In genomic region chrX:41389079-41389478, GRCm38 (mm10) we compare ENCODE assay signal across 28 mouse cellular contexts. TPM values are rescaled to one million over a fixed set of nuclear protein-coding genes. Genes with fewer than 3 reads are reported as not detected.
DNase-seq lines count a peak whose midpoint lies in the region; ATAC-seq and TF ChIP-seq lines count a peak whose summit lies in the region.
"Had no signal": no experiment of that assay in that cellular context is flagged by ENCODE, and none has a peak within 500 bp of the region (broad histone marks: within the 10 kb centered on the region; RNA-seq: fewer than 3 reads in every experiment).

No protein-coding gene starts in this region.

- H3K4me2 ChIP-seq in hindbrain, embryonic 14.5 days (replicated peaks) = no peak overlapping the region
- H3K4me2 ChIP-seq: embryonic facial prominence, embryonic 12.5 days; embryonic facial prominence, embryonic 15.5 days; heart, embryonic 11.5 days; hindbrain, embryonic 13.5 days had no signal

- no peak overlapping the region for H3K4me3 ChIP-seq in MEL (ENCODE audit: control insufficient read depth in 1 of 2, insufficient read depth in 1 of 2, low read depth in 2 of 2, low read length in 2 of 2)
- no peak overlapping the region for H3K4me3 ChIP-seq in hindbrain, embryonic 14.5 days (replicated peaks; ENCODE audit: low read length)
- H3K4me3 ChIP-seq: embryonic facial prominence, embryonic 12.5 days; embryonic facial prominence, embryonic 15.5 days; hindbrain, embryonic 10.5 days; hindbrain, embryonic 13.5 days had no signal

- no peaks in the 10 kb centered on the region for H3K79me2 ChIP-seq in MEL (ENCODE audit: control insufficient read depth, insufficient read depth, low read length, poor library complexity)

- peak; percentile 99 for ATAC-seq in granulocyte monocyte progenitor cell, adult 5-6 weeks (replicated peaks; ENCODE audit: poor library complexity, severe bottlenecking)
- peak; percentile 94 for ATAC-seq in megakaryocyte progenitor cell, adult 5-6 weeks (replicated peaks; ENCODE audit: poor library complexity)
- ATAC-seq in hindbrain, embryonic 14.5 days (ENCODE audit: low FRiP score) = no peak
- ATAC-seq: CD4-positive, CD25-positive, alpha-beta regulatory T cell, adult 4 months; forebrain, embryonic 14.5 days; forebrain, postnatal 0 days; hindbrain, postnatal 0 days; inflammation-experienced regulatory T-cells, adult 6 months; intestine, embryonic 16.5 days; Patski had no signal

- intact Hi-C loops in gastrocnemius, postnatal 36 days (cut with DNase I) = no loop called here

- no peaks in the 10 kb centered on the region for H3K9me3 ChIP-seq in MEL (replicated peaks; ENCODE audit: insufficient read depth, low read length)
- H3K9me3 ChIP-seq in hindbrain, embryonic 14.5 days (ENCODE audit: control insufficient read depth, low read length) = no peaks in the 10 kb centered on the region
- H3K9me3 ChIP-seq: embryonic facial prominence, embryonic 12.5 days; embryonic facial prominence, embryonic 15.5 days; hindbrain, embryonic 10.5 days; hindbrain, embryonic 13.5 days had no signal

- peaks cover 0 to 10% of the 10 kb centered on the region in 2 experiments; a peak in 3 of 4 replicates for H3K4me1 ChIP-seq in MEL (ENCODE audit: control insufficient read depth in 1 of 2, insufficient read depth in 2 of 2, low read length in 2 of 2)
- no peaks in the 10 kb centered on the region for H3K4me1 ChIP-seq in hindbrain, embryonic 14.5 days (replicated peaks; ENCODE audit: control insufficient read depth, insufficient read depth, low read length)
- H3K4me1 ChIP-seq: embryonic facial prominence, embryonic 12.5 days; embryonic facial prominence, embryonic 15.5 days; hindbrain, embryonic 10.5 days; hindbrain, embryonic 13.5 days had no signal

- peak; percentile 72 to 73 for TF ChIP-seq EP300 in MEL (IDR thresholded peaks at IDR 0.05; ENCODE audit: low read depth in 1 of 2, low read length in 2 of 2)

- TF ChIP-seq POLR2A in MEL (IDR thresholded peaks at IDR 0.05; ENCODE audit: control insufficient read depth in 1 of 2, insufficient read depth in 1 of 2, low read depth in 1 of 2, low read length in 2 of 2, poor library complexity in 1 of 2) = no peak

- no peak for TF ChIP-seq CTCF in MEL (IDR thresholded peaks at IDR 0.05 in 2 of 3, conservative IDR thresholded peaks at IDR 0.05 in 1 of 3; ENCODE audit: control insufficient read depth in 1 of 3, insufficient read depth in 1 of 3, low read depth in 2 of 3, low read length in 3 of 3, poor library complexity in 1 of 3, severe bottlenecking in 1 of 3)

- H3K27ac ChIP-seq in MEL (ENCODE audit: control insufficient read depth, low read depth, low read length) = peak overlapping the region; percentile 26; the same call in 1 of the 2 replicates
- no peak overlapping the region for H3K27ac ChIP-seq in hindbrain, embryonic 14.5 days
- H3K27ac ChIP-seq: embryonic facial prominence, embryonic 12.5 days; embryonic facial prominence, embryonic 15.5 days; hindbrain, embryonic 10.5 days; hindbrain, embryonic 13.5 days; hindbrain, postnatal 0 days had no signal

- DNase-seq in MEL (ENCODE audit: low read depth, low spot score) = peak; percentile 74
- no peak for DNase-seq in gastrocnemius, postnatal 36 days
- DNase-seq in thymus, postnatal 25 days = no peak
- no peak for DNase-seq in hindbrain, embryonic 14.5 days (ENCODE audit: low spot score)
- DNase-seq: adrenal gland, adult 2 months; adrenal gland, postnatal 14 days; cerebellum, adult 11-12 months; cerebellum, adult 8-10 months; cerebellum, postnatal 10 days; cerebellum, postnatal 36 days; forebrain, postnatal 0 days; gastrocnemius, postnatal 25 days; heart, adult 11 months; kidney, adult 18-20 months had no signal

- peaks cover 0 to 8% of the 10 kb centered on the region in 2 experiments; a peak in 2 of 4 replicates for H3K36me3 ChIP-seq in MEL (ENCODE audit: control insufficient read depth in 1 of 2, insufficient read depth in 2 of 2, low read length in 2 of 2)
- H3K36me3 ChIP-seq in hindbrain, embryonic 14.5 days (replicated peaks; ENCODE audit: control insufficient read depth, insufficient read depth) = no peaks in the 10 kb centered on the region
- H3K36me3 ChIP-seq: embryonic facial prominence, embryonic 12.5 days; embryonic facial prominence, embryonic 15.5 days; hindbrain, embryonic 10.5 days; hindbrain, embryonic 13.5 days had no signal

- H3K9ac ChIP-seq in MEL (ENCODE audit: control insufficient read depth, low read depth, low read length, poor library complexity, severe bottlenecking) = no peak overlapping the region
- no peak overlapping the region for H3K9ac ChIP-seq in hindbrain, embryonic 14.5 days
- H3K9ac ChIP-seq: embryonic facial prominence, embryonic 12.5 days; embryonic facial prominence, embryonic 15.5 days; forebrain, postnatal 0 days; hindbrain, embryonic 13.5 days had no signal

- TF ChIP-seq RAD21 in MEL (IDR thresholded peaks at IDR 0.05; ENCODE audit: low read depth, low read length) = no peak

- H3K27me3 ChIP-seq in MEL (ENCODE audit: control insufficient read depth in 1 of 2, insufficient read depth in 2 of 2, low read length in 2 of 2) = no peaks in the 10 kb centered on the region
- no peaks in the 10 kb centered on the region for H3K27me3 ChIP-seq in hindbrain, embryonic 14.5 days (ENCODE audit: control insufficient read depth, insufficient read depth, low read length)
- H3K27me3 ChIP-seq: embryonic facial prominence, embryonic 12.5 days; embryonic facial prominence, embryonic 15.5 days; hindbrain, embryonic 13.5 days had no signal

- 98% methylated on average over 1 of the region's 1 CpGs for WGBS in hindbrain, embryonic 14.5 days

TF ChIP-seq in MEL, 35 proteins besides CTCF, POLR2A, EP300 and RAD21:
- TF ChIP-seq RCOR1 (IDR thresholded peaks at IDR 0.05; ENCODE audit: low read depth, low read length) = 0 out of 2 replicates have a peak, but pooled peaks have one; percentile 17
- peak; percentile 55; the same call in 1 of the 2 replicates for TF ChIP-seq ETS1 (IDR thresholded peaks at IDR 0.05; ENCODE audit: low read depth, low read length)
- 0 out of 2 replicates have a peak, but pooled peaks have one; percentile 25 for TF ChIP-seq TCF12 (IDR thresholded peaks at IDR 0.05; ENCODE audit: low read depth, low read length)
- TF ChIP-seq MYC (IDR thresholded peaks at IDR 0.05; ENCODE audit: low read depth, low read length) = no peak
- TF ChIP-seq MYB (IDR thresholded peaks at IDR 0.05; ENCODE audit: low read depth, low read length) = peak; percentile 63
- peak; percentile 26; the same call in 1 of the 2 replicates for TF ChIP-seq TAL1 (IDR thresholded peaks at IDR 0.05; ENCODE audit: low read length)
- peak; percentile 55 for TF ChIP-seq GATA1 (IDR thresholded peaks at IDR 0.05; ENCODE audit: low read depth, low read length)
- no peak for TF ChIP-seq CHD1 (IDR thresholded peaks at IDR 0.05; ENCODE audit: low read depth, low read length)
TF ChIP-seq in MEL: peak in this region for 6.

RNA-seq across cellular contexts. Expression of gene Gria3, which starts 11.6 kb away (rescaled TPM):
- not detected in 2 replicates for total RNA-seq in MEL (2012; rRNA removed)
- polyA plus RNA-seq in MEL (2012; ENCODE audit: insufficient read depth in 1 of 2, insufficient read length in 2 of 2, low read depth in 1 of 2, low replicate concordance in 2 of 2, missing spikeins in 1 of 2) = not detected
- 139 and 142 TPM in 2 replicates for total RNA-seq in granulocyte monocyte progenitor cell, adult 5-6 weeks (2014; fragmentation: Nextera tagmentation)
- 60.8 and 76.8 TPM in 2 replicates for total RNA-seq in granulocyte monocyte progenitor cell, adult 5-6 weeks (2017)
- total RNA-seq in megakaryocyte progenitor cell, adult 5-6 weeks (2015) = 103 and 109 TPM in 2 replicates
- 44.6 and 52.2 TPM in 2 replicates for total RNA-seq in megakaryocyte progenitor cell, adult 5-6 weeks (2017)
- 1 to 10 TPM in 1 of 2 experiments, under 1 TPM in 1; 0.89 to 1.7 TPM for total RNA-seq in gastrocnemius, postnatal 36 days (2021)
- 17.7 and 18.7 TPM in 2 replicates for polyA plus RNA-seq in hindbrain, embryonic 14.5 days (2014; fragmentation: Nextera tagmentation; extraction: Ambion mirVana)
- polyA plus RNA-seq: C2C12; CD4-positive, CD25-positive, alpha-beta regulatory T cell, adult 4 months; inflammation-experienced regulatory T-cells, adult 6 months; Patski had no signal

Comparison
In these comparisons a context has a peak if more than half of its experiments do, and no peak if none do; other contexts are left out.
1. RNA of gene Gria3, which starts 11.6 kb away (total RNA-seq): 60.8 to 142 TPM in granulocyte monocyte progenitor cell, adult 5-6 weeks and 44.6 to 109 TPM in megakaryocyte progenitor cell, adult 5-6 weeks; 0.89 to 1.7 TPM in gastrocnemius, postnatal 36 days and not detected in MEL; every median in the first group is over 10 times any median in the second.